Mouse (Mus musculus) cortical plate, adult 2 months (tissue): ENCODE results near the gene Map3k3.

Source experiments
- CTCF ChIP-seq: fragments of 200-500 bp; IDR thresholded peaks from 2 replicates; pipeline ENCODE4 v1.5.1; 2011; ENCODE audit warnings: mild to moderate bottlenecking, control low read depth, low read length; ENCODE audit not compliant: insufficient read depth; ENCODE audit errors: extremely low read depth
- POLR2A ChIP-seq: fragments of 200-500 bp; IDR thresholded peaks from 2 replicates; pipeline ENCODE4 v1.6.1; 2011; ENCODE audit warnings: mild to moderate bottlenecking, low read length, control low read depth; ENCODE audit not compliant: insufficient read depth; ENCODE audit errors: extremely low read depth

GRCm38 (mm10) chr11:106178036-106178782, 93.8 kb downstream of the Map3k3 start:
- no peak for TF ChIP-seq POLR2A
- TF ChIP-seq CTCF = no peak
